Mouse (Mus musculus): ENCODE results near the gene 9130213A22Rik. TPM values are rescaled to one million over a fixed set of nuclear protein-coding genes. Genes with fewer than 3 reads are reported as not detected.

Gene 9130213A22Rik
- polyA plus RNA-seq, 1 experiment from 2014 or later = 0.57 TPM

DNA sequence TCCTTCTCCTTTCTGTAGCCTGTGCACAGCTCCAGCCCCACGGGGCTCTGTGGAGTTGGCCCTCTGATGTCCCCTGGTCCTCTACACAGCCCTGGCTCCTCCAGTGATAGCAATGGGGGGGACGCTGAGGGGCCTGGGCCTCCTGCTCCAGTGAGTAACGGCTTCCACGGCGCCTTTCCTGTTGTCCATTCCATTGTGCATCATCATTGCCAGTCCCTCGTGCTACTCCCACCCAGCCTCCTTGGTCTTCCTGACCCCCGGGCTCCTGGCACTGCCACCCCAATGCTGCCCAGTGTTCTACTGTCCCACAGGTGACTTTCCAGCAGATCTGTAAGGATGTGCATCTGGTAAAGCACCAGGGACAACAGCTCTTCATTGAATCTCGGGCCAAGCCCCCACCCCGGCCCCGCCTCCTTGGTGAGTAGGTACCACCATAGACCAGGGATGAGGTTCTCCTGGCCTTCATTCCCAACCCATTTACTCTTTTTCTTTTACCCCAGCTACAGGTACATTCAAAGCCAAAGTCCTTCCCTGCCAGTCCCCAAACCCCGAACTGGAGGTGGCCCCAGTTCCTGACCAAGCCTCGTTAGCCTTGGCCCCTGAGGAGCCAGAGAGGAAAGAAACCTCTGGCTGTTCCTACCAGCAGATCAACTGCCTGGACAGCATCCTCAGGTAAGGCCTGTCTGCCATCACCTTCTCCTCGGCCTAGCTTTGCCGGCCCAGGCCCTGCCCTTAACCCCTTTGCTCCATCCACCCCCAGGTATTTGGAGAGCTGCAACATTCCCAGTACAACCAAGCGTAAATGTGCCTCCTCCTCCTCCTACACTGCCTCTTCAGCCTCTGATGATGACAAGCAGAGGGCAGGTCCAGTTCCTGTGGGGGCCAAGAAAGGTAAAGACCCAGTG, 18.6 kb downstream of the 9130213A22Rik start:
- H3K4me1 ChIP-seq = peaks cover 19% of the 10 kb centered on the region
- no peak overlapping the region for H3K27ac ChIP-seq
- peaks cover 84% of the 10 kb centered on the region for H3K36me3 ChIP-seq
- H3K4me3 ChIP-seq = no peak overlapping the region
- whole genome bisulfite sequencing = 90% methylated on average over 15 of the region's 15 CpGs
- ATAC-seq (ENCODE audit: borderline replicate concordance, extremely low read depth, low FRiP score, low TSS enrichment) = no peak
- no peak overlapping the region for H3K4me2 ChIP-seq
- no peak overlapping the region for H3K9ac ChIP-seq
- H3K27me3 ChIP-seq = no peaks in the 10 kb centered on the region
- no peaks in the 10 kb centered on the region for H3K9me3 ChIP-seq

DNA sequence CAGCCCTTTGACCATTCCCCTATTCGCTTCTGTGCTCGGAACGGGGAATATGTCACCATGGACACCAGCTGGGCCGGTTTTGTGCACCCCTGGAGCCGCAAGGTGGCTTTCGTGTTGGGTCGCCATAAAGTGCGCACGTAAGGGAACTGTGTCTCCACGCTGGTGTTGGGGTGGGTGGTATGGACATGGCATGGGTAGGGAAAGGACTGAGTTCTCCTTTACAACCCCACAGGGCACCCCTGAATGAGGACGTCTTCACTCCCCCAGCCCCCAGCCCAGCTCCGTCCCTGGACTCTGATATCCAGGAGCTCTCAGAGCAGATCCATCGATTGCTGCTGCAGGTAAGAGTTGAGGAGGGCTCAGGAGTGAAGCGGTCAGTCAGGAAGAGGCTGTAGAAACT, 19.3 kb downstream of the 9130213A22Rik start:
- no peak overlapping the region for H3K4me3 ChIP-seq

DNA sequence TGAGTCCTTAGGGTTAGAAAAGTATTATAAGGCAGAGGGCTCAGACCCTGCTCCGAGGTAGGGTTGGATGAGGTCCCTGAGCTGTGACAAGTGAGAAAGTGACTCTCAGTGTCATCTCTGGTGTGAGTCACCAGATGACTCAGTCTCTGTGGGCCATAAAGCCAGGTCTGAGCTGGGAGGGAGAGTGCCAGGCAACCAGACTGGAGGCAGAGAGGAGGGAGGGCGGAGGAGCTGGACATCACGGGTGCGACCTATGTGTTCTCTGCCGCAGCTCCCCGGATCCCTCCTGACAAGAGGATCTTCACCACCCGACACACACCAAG, 20.0 kb downstream of the 9130213A22Rik start:
- 91% methylated on average over 7 of the region's 7 CpGs for WGBS
- H3K9me3 ChIP-seq = no peaks in the 10 kb centered on the region
- H3K4me1 ChIP-seq = peaks cover 32% of the 10 kb centered on the region

More for the DNA sequence above, 19.3 kb downstream of the 9130213A22Rik start:
- ATAC-seq (ENCODE audit: borderline replicate concordance, extremely low read depth, low FRiP score, low TSS enrichment) = no peak
- no peaks in the 10 kb centered on the region for H3K27me3 ChIP-seq
- peaks cover 78% of the 10 kb centered on the region for H3K36me3 ChIP-seq
- WGBS = 95% methylated on average over 14 of the region's 14 CpGs
- H3K4me1 ChIP-seq = peaks cover 24% of the 10 kb centered on the region
- no peaks in the 10 kb centered on the region for H3K9me3 ChIP-seq
- no peak overlapping the region for H3K9ac ChIP-seq
- no peak overlapping the region for H3K4me2 ChIP-seq
- H3K27ac ChIP-seq = no peak overlapping the region

DNA sequence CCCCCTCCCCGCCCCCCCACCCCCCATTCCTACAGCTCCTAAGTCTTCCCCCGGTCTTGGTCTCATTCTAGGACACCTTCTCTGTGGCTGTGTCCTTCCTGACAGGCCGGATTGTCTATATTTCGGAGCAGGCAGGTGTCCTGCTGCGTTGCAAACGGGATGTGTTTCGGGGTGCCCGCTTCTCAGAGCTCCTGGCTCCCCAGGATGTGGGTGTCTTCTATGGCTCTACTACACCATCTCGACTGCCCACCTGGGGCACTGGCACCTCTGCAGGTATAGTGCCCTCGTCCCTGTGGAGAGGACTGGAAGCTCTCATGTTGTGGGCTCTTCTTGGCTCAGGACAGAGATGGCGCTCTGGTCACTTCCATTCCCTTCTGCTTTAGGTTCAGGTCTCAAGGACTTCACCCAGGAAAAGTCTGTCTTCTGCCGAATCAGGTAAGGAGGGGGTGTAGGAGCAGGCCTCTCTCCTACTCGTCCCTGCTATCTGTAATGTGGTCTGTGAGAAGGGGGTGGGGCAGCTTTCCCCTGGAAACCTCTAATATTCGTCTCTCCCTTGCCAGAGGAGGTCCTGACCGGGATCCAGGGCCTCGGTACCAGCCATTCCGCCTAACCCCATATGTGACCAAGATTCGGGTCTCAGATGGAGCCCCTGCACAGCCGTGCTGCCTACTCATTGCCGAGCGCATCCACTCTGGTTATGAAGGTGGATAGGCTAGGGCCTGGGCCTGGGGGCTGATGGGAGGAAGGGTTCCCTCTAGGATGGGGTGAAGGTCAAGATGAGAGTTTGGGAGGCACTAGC, 20.6 kb downstream of the 9130213A22Rik start:
- Histone ChIP-seq H3K9me3 (no peaks in the 10 kb centered on the region), H3K27me3 (no peaks in the 10 kb centered on the region), H3K4me1 (peaks cover 32% of the 10 kb centered on the region), H3K27ac (no peak overlapping the region), H3K4me2 (no peak overlapping the region), H3K36me3 (peaks cover 65% of the 10 kb centered on the region), H3K4me3 (no peak overlapping the region), H3K9ac (no peak overlapping the region)
- 86% methylated on average over 21 of the region's 21 CpGs for WGBS
- no peak for ATAC-seq (ENCODE audit: borderline replicate concordance, extremely low read depth, low FRiP score, low TSS enrichment)

More for the DNA sequence above, 20.0 kb downstream of the 9130213A22Rik start:
- H3K4me2 ChIP-seq = no peak overlapping the region
- ATAC-seq (ENCODE audit: borderline replicate concordance, extremely low read depth, low FRiP score, low TSS enrichment) = no peak
- peaks cover 71% of the 10 kb centered on the region for H3K36me3 ChIP-seq
- H3K27ac ChIP-seq = no peak overlapping the region
- H3K4me3 ChIP-seq = no peak overlapping the region
- H3K27me3 ChIP-seq = no peaks in the 10 kb centered on the region
- H3K9ac ChIP-seq = no peak overlapping the region

DNA sequence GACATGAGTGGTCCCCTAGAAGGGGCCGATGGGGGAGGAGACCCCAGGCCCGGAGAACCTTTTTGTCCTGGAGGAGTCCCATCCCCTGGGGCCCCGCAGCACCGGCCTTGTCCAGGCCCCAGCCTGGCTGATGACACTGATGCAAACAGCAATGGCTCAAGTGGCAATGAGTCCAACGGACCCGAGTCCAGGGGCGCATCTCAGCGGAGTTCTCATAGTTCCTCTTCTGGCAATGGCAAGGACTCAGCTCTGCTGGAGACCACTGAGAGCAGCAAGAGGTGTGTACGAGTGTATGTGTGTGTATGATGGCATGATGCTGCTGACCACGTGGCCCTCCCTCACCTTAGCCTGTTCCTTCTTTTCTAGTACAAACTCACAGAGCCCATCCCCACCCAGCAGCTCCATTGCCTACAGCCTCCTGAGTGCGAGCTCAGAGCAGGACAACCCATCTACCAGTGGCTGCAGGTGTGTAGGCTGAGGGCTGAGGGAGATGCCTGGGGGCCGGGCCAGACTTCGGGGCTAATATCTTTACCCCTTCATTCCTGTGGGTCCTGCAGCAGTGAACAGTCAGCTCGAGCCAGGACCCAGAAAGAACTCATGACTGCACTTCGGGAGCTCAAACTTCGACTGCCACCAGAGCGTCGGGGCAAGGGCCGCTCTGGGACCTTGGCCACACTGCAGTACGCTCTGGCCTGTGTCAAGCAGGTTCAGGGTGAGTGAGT, 21.6 kb downstream of the 9130213A22Rik start:
- Histone ChIP-seq H3K4me2 (peak overlapping the region; percentile 92), H3K4me1 (peaks cover 32% of the 10 kb centered on the region), H3K4me3 (peak overlapping the region; percentile 69; the same call in 1 of the 2 replicates), H3K27me3 (no peaks in the 10 kb centered on the region), H3K27ac (0 out of 2 replicates have a peak overlapping the region, but pooled peaks have one; percentile 41), H3K9ac (peak overlapping the region; percentile 65; the same call in 1 of the 2 replicates), H3K9me3 (no peaks in the 10 kb centered on the region), H3K36me3 (peaks cover 55% of the 10 kb centered on the region)
- ATAC-seq (ENCODE audit: borderline replicate concordance, extremely low read depth, low FRiP score, low TSS enrichment) = no peak
- WGBS = 85% methylated on average over 20 of the region's 20 CpGs

DNA sequence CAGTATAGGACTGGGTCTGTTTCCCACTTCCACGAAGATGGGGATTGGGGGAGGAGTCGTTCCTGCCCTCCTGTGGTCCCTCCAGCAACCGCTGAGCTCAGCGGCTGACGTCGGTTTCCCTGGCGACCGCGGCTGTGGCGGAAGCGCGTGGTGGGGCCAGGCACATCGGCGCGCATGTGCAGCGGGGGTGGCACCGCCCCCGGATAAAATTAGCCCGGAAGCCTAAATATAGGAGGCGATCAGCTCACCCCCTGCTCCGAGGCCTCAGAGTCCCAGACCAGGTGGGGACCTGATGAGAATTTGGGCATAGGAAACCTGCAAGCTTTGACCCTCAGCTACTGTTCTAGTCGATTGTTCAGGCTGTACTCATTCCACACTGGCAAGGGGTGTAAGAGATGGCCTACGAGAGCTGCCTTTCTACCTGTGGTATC, 22.5 kb downstream of the 9130213A22Rik start:
- ATAC-seq (ENCODE audit: borderline replicate concordance, extremely low read depth, low FRiP score, low TSS enrichment) = peak; percentile 7; the same call in 1 of the 2 replicates
- Histone ChIP-seq H3K27me3 (no peaks in the 10 kb centered on the region), H3K27ac (peak overlapping the region; percentile 98), H3K4me1 (peaks cover 32% of the 10 kb centered on the region), H3K36me3 (peaks cover 47% of the 10 kb centered on the region), H3K9ac (peak overlapping the region; percentile 65), H3K9me3 (no peaks in the 10 kb centered on the region), H3K4me3 (peak overlapping the region; percentile 69), H3K4me2 (peak overlapping the region; percentile 92)
- WGBS = under 1% methylated on average over 23 of the region's 23 CpGs

DNA sequence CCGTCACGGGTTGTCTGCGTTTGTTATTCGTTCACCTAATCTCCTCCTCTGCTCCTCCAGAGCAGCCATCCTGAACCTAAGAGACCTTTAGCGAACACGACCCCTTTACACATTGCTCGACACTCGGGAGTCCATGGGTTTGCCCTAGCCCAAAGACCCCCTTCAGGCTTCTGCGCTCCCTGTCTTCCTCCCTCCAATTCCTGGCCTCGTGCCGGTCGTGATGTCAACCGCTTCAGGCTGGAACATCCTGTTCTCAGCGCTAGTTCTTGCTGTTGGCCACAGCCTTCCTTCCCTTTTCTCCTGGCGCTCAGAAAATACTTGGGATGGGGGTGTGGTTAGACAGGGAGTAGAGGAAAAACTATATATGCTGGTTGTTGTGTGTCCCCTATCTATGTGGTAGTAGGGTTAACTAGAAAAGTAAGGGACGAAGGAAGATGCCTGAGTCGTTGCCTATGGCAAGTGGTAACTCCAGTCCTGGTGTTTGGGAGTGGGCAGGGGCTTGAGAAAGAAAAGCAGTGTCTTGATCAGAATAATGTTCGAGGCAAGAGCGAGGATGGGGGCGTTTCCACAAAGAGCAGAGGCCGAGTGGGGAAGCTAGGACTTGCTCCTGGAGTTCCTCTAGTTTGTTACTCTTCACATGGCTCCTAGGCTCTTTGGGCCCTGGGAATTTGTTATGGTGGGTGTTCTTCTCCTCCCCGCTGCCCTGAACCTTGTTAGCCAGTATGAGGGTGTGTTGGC, 23.0 kb downstream of the 9130213A22Rik start:
- Histone ChIP-seq H3K27me3 (no peaks in the 10 kb centered on the region), H3K27ac (peak overlapping the region; percentile 98), H3K4me1 (peaks cover 34% of the 10 kb centered on the region), H3K9me3 (no peaks in the 10 kb centered on the region), H3K9ac (peak overlapping the region; percentile 65), H3K4me2 (peak overlapping the region; percentile 92), H3K36me3 (peaks cover 41% of the 10 kb centered on the region), H3K4me3 (peak overlapping the region; percentile 69)
- no peak for ATAC-seq (ENCODE audit: borderline replicate concordance, extremely low read depth, low FRiP score, low TSS enrichment)
- under 1% methylated on average over 22 of the region's 22 CpGs for WGBS

DNA sequence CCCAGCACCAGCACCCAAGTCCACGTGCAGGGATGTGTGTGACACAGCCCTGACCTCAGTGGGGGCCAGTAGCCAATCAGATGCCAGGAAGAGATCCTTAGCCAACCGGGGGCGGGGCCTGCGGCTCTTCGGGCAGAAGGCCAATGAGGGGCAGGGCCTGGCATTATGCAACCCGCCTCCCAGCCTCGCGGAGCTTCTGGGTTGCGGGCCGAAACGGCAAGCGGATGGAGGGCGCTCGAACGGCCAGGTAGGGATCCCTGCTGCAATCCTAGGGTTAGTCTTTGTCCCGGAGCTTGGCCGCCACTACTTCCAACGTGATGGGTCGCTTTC, 23.7 kb downstream of the 9130213A22Rik start:
- H3K9me3 ChIP-seq = no peaks in the 10 kb centered on the region
- H3K36me3 ChIP-seq = peaks cover 35% of the 10 kb centered on the region
- ATAC-seq (ENCODE audit: borderline replicate concordance, extremely low read depth, low FRiP score, low TSS enrichment) = peak; percentile 8; the same call in 1 of the 2 replicates
- H3K9ac ChIP-seq = peak overlapping the region; percentile 65
- H3K4me2 ChIP-seq = peak overlapping the region; percentile 92
- peak overlapping the region; percentile 98 for H3K27ac ChIP-seq
- H3K4me3 ChIP-seq = peak overlapping the region; percentile 69
- H3K4me1 ChIP-seq = peaks cover 40% of the 10 kb centered on the region
- under 1% methylated on average over 19 of the region's 19 CpGs for WGBS
- H3K27me3 ChIP-seq = no peaks in the 10 kb centered on the region

DNA sequence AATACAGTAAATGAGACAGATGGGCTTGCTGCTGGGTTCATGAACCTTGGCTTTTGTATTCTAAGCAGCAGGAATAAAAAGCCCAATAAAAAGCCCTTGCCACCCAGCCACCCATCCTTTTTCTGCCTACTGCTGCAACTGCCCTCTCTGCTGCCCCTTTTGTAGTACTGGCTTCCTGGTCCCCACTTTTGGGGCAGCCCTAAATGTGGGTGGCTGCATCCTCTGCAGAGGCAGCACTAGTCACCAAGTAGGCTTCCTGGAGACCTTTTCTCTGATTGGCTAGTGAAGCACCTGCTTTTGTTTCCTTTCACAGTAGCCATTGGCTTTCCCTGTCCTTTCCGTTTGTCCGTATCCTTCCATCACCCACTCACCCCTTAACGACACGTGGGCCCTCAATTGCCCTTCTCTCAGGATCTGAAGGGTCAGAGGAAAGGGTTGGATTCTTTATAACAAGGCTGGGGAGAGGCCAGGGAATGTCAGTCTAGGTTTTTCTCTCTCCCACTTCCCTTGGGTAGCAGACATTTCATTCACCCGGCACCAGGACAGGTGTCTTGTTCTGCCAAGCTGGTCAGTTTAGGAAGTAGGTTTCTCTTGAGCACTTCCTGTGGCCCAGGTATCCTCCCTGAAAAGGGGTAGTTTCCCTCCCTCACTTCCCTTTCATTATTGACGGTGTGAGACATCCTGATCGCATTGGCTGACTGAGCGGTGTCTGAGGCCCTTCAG, 24.2 kb downstream of the 9130213A22Rik start:
- peak overlapping the region; percentile 69 for H3K4me3 ChIP-seq
- ATAC-seq (ENCODE audit: borderline replicate concordance, extremely low read depth, low FRiP score, low TSS enrichment) = no peak
- H3K36me3 ChIP-seq = peaks cover 29% of the 10 kb centered on the region
- H3K9ac ChIP-seq = peak overlapping the region; percentile 42
- peak overlapping the region; percentile 98 for H3K27ac ChIP-seq
- peaks cover 40% of the 10 kb centered on the region for H3K4me1 ChIP-seq
- H3K27me3 ChIP-seq = no peaks in the 10 kb centered on the region
- peak overlapping the region; percentile 92 for H3K4me2 ChIP-seq
- H3K9me3 ChIP-seq = no peaks in the 10 kb centered on the region
- WGBS = 17% methylated on average over 8 of the region's 8 CpGs

DNA sequence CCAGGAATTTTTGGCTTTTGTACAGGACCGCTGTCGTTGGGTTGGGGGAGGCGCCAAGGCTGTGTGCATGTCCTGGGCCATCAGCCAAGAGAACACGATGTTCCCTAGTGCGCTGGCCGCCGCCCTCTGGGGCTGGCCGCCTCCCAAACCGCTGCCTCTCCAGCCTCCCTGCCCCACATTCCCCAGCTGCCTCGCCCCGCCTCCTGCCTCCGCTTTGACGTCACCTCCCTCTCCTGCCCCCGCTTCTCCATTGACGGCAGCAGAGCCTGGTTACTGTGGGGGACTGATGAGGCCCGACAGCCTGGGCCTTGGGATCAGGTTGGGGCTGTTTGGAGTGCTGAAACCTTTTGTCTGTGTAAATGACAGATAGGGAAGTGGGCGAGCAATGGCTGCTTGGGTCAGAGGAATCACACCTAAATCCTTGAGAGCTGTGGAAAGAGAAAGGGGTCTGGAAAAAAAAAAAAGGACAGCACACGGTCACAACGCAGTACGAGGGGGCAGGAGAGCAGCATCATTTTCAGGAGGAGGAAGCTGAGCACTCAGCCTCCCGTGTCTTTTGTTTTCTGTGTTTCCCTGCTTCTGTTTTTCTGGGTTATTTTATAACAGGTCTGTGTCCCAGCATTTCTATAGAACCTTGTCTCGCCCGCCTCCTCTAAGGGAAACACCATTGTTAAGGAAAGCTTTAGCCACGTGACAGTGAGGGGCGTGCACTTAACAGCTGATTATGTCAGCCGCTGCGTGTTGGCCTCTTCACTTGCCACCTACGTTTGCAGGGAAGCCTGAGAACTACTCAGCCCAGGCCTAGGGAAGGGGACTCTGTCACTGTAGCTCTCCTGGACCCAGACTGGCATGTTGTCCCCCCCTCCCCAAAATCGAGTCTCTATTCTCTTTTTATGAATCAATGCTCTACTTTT, 25.1 kb downstream of the 9130213A22Rik start:
- H3K4me3 ChIP-seq = peak overlapping the region; percentile 69
- WGBS = 1% methylated on average over 28 of the region's 29 CpGs
- peak overlapping the region; percentile 84 for H3K9ac ChIP-seq
- peaks cover 40% of the 10 kb centered on the region for H3K4me1 ChIP-seq
- ATAC-seq (ENCODE audit: borderline replicate concordance, extremely low read depth, low FRiP score, low TSS enrichment) = peak; percentile 69
- H3K4me2 ChIP-seq = peak overlapping the region; percentile 92
- H3K27me3 ChIP-seq = no peaks in the 10 kb centered on the region
- no peaks in the 10 kb centered on the region for H3K9me3 ChIP-seq
- H3K27ac ChIP-seq = peak overlapping the region; percentile 98
- peaks cover 25% of the 10 kb centered on the region for H3K36me3 ChIP-seq

Data from lung, embryonic 15.5 days (tissue).